Mouse (Mus musculus) kidney, adult 2 months (tissue): Measurements from ENCODE around the gene Gm13275. TPM values are rescaled to one million over a fixed set of nuclear protein-coding genes. Genes with fewer than 3 reads are reported as not detected.
"Not testable (repeated sequence)": the region's sequence is repeated elsewhere in the genome, so short reads cannot be mapped to it uniquely, and the experiment has no call there.

ENCODE experiments used
- DNase-seq: peaks from one replicate; pipeline ENCODE4 v3.0.0; 2021
- H3K27ac ChIP-seq: fragments of 200-500 bp; 2 replicates; pipeline ENCODE4 v1.5.1; 2012; ENCODE audit warnings: low read depth, low read length, control low read depth, inconsistent platforms; ENCODE audit not compliant: insufficient read depth
- H3K27me3 ChIP-seq: fragments of 200-500 bp; replicated peaks from 2 replicates; pipeline ENCODE4 v1.6.1; 2012; ENCODE audit warnings: mild to moderate bottlenecking, moderate library complexity, low read length, inconsistent platforms; ENCODE audit not compliant: control insufficient read depth, insufficient read depth
- H3K36me3 ChIP-seq: fragments of 200-500 bp; 2 replicates; pipeline ENCODE4 v1.6.1; 2012; ENCODE audit warnings: mild to moderate bottlenecking, moderate library complexity, low read length, inconsistent platforms; ENCODE audit not compliant: control insufficient read depth, insufficient read depth
- H3K4me1 ChIP-seq: fragments of 200-500 bp; 2 replicates; pipeline ENCODE4 v1.6.1; 2011; ENCODE audit warnings: low read length; ENCODE audit not compliant: control insufficient read depth, insufficient read depth
- H3K4me3 ChIP-seq: fragments of 200-500 bp; 2 replicates; pipeline ENCODE4 v1.5.1; 2011; ENCODE audit warnings: mild to moderate bottlenecking, low read depth, low read length, control low read depth; ENCODE audit not compliant: insufficient read depth
- CTCF ChIP-seq: fragments of 200-500 bp; conservative IDR thresholded peaks from 2 replicates; pipeline ENCODE4 v1.5.1; 2011; ENCODE audit warnings: low read depth, mild to moderate bottlenecking, control low read depth, low read length, moderate library complexity, mixed read lengths; ENCODE audit not compliant: insufficient read depth, insufficient read length
- POLR2A ChIP-seq: fragments of 200-500 bp; IDR thresholded peaks from one replicate; pipeline ENCODE4 v1.6.1; 2011; ENCODE audit warnings: low read depth, low read length, control low read depth
- WGBS: fragments of 180-500 bp; shearing (Covaris S2); methylation state at CpG from one replicate; pipeline ENCODE4 v1.1.7; 2018; 5-methylcytosine and 5-hydroxymethylcytosine counted together
- polyA plus RNA-seq: library from polyadenylated mRNA; depleted of rRNA; stranded (reverse); fragments of >200 nt; gene quantifications from 2 replicates; pipeline ENCODE4 v1.2.3, GENCODE M21; 2012

The Gm13275 gene
- polyA plus RNA-seq, 1 experiment: not detected

DNA sequence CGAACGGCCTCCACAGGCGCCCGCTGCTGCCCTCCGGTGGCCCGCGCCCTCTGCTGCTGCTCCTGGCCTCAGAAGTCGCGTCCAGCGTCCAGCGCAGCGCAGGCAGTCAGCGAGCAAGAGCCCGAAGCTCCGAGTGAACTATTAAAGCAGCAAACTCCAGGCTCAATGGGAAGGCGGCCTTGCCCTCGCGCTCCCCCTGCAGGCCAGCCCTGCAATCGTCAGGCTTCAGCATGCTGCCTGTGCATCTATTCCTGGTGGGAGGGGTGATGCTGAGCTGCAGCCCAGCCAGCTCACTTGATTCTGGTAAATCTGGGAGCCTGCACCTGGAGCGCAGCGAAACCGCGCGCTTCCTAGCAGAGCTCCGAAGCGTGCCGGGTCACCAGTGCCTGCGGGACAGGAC is 5.9 kb upstream of the Gm13275 start, which contains the start of gene Gm13277:
Gene Gm13277, plus strand, starts transcription at position 231 of the 400 bp plus-strand sequence.
- not testable (repeated sequence) for H3K27ac ChIP-seq, H3K4me3 ChIP-seq, H3K36me3 ChIP-seq, H3K27me3 ChIP-seq, H3K4me1 ChIP-seq
- 0% methylated on average over 1 of the region's 28 CpGs for WGBS
- peak; percentile 88 for DNase-seq
- 0 out of 2 replicates have a peak, but pooled peaks have one; percentile 27 for TF ChIP-seq CTCF

DNA sequence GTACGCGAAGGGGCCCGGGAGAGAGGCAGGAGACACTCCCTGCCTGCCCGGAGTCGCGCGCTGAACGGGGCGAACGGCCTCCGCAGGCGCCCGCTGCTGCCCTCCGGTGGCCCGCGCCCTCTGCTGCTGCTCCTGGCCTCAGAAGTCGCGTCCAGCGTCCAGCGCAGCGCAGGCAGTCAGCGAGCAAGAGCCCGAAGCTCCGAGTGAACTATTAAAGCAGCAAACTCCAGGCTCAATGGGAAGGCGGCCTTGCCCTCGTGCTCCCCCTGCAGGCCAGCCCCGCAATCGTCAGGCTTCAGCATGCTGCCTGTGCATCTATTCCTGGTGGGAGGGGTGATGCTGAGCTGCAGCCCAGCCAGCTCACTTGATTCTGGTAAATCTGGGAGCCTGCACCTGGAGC is 3.0 kb upstream of the Gm13275 start, which contains the start of gene Gm13278:
Gene Gm13278, plus strand, starts transcription at position 301 of the 400 bp plus-strand sequence.
- not testable (repeated sequence) for H3K36me3 ChIP-seq, H3K4me3 ChIP-seq, H3K27ac ChIP-seq, H3K4me1 ChIP-seq, H3K27me3 ChIP-seq, DNase-seq
- no CpG with 5 or more reads among the region's 28 CpGs for WGBS

DNA sequence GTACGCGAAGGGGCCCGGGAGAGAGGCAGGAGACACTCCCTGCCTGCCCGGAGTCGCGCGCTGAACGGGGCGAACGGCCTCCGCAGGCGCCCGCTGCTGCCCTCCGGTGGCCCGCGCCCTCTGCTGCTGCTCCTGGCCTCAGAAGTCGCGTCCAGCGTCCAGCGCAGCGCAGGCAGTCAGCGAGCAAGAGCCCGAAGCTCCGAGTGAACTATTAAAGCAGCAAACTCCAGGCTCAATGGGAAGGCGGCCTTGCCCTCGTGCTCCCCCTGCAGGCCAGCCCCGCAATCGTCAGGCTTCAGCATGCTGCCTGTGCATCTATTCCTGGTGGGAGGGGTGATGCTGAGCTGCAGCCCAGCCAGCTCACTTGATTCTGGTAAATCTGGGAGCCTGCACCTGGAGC is 2.8 kb downstream of the Gm13275 start, which contains the start of gene Gm13279:
Gene Gm13279, plus strand, starts transcription at position 301 of the 400 bp plus-strand sequence.
- WGBS: no CpG with 5 or more reads among the region's 28 CpGs
- not testable (repeated sequence) for H3K4me1 ChIP-seq, H3K27ac ChIP-seq, H3K36me3 ChIP-seq, DNase-seq, H3K27me3 ChIP-seq, H3K4me3 ChIP-seq

DNA sequence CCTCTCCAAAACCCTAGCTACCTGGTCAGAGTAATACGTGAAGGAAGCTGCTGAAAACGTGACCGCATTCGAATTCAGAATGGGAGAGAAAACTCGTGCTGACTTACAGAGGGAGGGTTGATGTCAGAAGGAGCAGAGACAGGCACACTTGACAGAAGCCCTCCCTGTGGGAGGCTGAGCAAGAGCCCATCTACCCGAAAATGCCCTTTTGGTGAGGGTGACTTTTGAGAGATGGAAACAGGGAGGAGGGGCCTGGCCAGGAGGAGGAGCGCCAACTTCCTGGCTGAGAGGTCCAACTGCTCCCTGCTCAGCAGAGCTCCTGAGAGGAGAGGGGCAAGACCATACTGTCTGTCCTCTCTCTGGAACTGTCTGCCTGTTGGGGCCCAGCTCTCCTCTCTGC is 5.1 kb downstream of the Gm13275 start, which contains the start of gene Gm13285:
Gene Gm13285, plus strand, starts transcription at position 301 of the 400 bp plus-strand sequence.
- 12% methylated on average over 6 of the region's 7 CpGs for WGBS
- not testable (repeated sequence) for H3K4me1 ChIP-seq, DNase-seq

DNA sequence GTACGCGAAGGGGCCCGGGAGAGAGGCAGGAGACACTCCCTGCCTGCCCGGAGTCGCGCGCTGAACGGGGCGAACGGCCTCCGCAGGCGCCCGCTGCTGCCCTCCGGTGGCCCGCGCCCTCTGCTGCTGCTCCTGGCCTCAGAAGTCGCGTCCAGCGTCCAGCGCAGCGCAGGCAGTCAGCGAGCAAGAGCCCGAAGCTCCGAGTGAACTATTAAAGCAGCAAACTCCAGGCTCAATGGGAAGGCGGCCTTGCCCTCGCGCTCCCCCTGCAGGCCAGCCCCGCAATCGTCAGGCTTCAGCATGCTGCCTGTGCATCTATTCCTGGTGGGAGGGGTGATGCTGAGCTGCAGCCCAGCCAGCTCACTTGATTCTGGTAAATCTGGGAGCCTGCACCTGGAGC is 8.7 kb downstream of the Gm13275 start, which contains the start of gene Gm13287:
Gene Gm13287, plus strand, starts transcription at position 301 of the 400 bp plus-strand sequence.
- not testable (repeated sequence) for H3K27me3 ChIP-seq, H3K4me1 ChIP-seq, H3K36me3 ChIP-seq, H3K27ac ChIP-seq, DNase-seq, H3K4me3 ChIP-seq
- WGBS: no CpG with 5 or more reads among the region's 29 CpGs

More for the DNA sequence above, 5.1 kb downstream of the Gm13275 start, which contains the start of gene Gm13285:
- not testable (repeated sequence) for H3K27me3 ChIP-seq, H3K4me3 ChIP-seq, H3K27ac ChIP-seq, H3K36me3 ChIP-seq

DNA sequence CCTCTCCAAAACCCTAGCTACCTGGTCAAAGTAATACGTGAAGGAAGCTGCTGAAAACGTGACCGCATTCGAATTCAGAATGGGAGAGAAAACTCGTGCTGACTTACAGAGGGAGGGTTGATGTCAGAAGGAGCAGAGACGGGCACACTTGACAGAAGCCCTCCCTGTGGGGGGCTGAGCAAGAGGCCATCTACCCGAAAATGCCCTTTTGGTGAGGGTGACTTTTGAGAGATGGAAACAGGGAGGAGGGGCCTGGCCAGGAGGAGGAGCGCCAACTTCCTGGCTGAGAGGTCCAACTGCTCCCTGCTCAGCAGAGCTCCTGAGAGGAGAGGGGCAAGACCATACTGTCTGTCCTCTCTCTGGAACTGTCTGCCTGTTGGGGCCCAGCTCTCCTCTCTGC is 10.9 kb downstream of the Gm13275 start, which contains the start of gene Gm13288:
Gene Gm13288, plus strand, starts transcription at position 301 of the 400 bp plus-strand sequence.
- DNase-seq, H3K4me1 ChIP-seq, H3K4me3 ChIP-seq, H3K27ac ChIP-seq, H3K27me3 ChIP-seq, H3K36me3 ChIP-seq: not testable (repeated sequence)
- WGBS: no CpG with 5 or more reads among the region's 8 CpGs

DNA sequence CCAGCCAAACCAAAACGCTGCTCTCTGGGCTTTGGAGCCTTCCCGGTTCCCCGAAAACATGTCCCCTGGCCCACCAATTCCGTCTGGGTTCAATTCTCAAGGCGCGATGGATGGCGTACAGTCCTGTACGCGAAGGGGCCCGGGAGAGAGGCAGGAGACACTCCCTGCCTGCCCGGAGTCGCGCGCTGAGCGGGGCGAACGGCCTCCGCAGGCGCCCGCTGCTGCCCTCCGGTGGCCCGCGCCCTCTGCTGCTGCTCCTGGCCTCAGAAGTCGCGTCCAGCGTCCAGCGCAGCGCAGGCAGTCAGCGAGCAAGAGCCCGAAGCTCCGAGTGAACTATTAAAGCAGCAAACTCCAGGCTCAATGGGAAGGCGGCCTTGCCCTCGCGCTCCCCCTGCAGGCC is 11.5 kb downstream of the Gm13275 start:
- H3K36me3 ChIP-seq, H3K27ac ChIP-seq, H3K4me3 ChIP-seq, H3K27me3 ChIP-seq, H3K4me1 ChIP-seq: not testable (repeated sequence)
- DNase-seq: peak; percentile 51
- under 1% methylated on average over 15 of the region's 34 CpGs for WGBS

DNA sequence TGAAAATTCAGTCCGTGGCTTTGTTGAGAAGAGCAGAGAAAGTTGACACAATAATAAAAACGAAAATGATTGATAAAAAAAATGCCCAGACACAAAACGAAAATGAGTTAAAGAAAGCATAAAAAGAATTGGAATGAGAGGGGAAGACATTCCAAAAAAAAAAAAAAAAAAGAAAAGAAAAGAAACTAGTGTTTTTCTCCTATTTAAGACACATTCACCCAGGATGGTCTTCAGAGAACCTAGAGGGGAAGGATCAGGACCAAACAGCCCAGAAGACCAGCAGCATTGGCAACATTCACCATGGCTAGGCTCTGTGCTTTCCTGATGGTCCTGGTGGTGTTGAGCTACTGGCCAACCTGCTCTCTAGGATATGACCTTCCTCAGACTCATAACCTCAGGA is 21.6 kb downstream of the Gm13275 start, which contains the start of gene Ifna7:
Gene Ifna7, plus strand, starts transcription at position 301 of the 400 bp plus-strand sequence.
- Histone ChIP-seq H3K27ac (no peak within 1 kb of the TSS), H3K4me1 (no peaks in the 10 kb centered on the region), H3K27me3 (no peaks in the 10 kb centered on the region), H3K4me3 (no peak within 1 kb of the TSS), H3K36me3 (no peaks in the 10 kb centered on the region)
- TF ChIP-seq POLR2A (no peak), CTCF (no peak)
- no peak for DNase-seq
- WGBS: 57% methylated on average over 3 of the region's 3 CpGs
